In genomic region chr3:68573226-68573624, GRCm38 (mm10) we compare ENCODE assay signal across 8 mouse cellular contexts.
DNase-seq lines count a peak whose midpoint lies in the region; ATAC-seq lines count a peak whose summit lies in the region.
"Had no signal": no experiment of that assay in that cellular context is flagged by ENCODE, and none has a peak within 500 bp of the region (broad histone marks: within the 10 kb centered on the region; RNA-seq: fewer than 3 reads in every experiment).

No protein-coding gene starts in this region.

- H3K27me3 ChIP-seq in neural tube, embryonic 11.5 days (ENCODE audit: control insufficient read depth, insufficient read depth, low read length) = no peaks in the 10 kb centered on the region
- no peaks in the 10 kb centered on the region for H3K27me3 ChIP-seq in forebrain, embryonic 12.5 days
- H3K27me3 ChIP-seq in lung, embryonic 15.5 days = no peaks in the 10 kb centered on the region
- no peaks in the 10 kb centered on the region for H3K27me3 ChIP-seq in stomach, embryonic 16.5 days (ENCODE audit: control insufficient read depth, insufficient read depth, low read length)
- H3K27me3 ChIP-seq: heart, embryonic 13.5 days had no signal

- peak overlapping the region; percentile 33 for H3K4me3 ChIP-seq in neural tube, embryonic 11.5 days (ENCODE audit: low read depth, low read length)
- peak overlapping the region; percentile 48 for H3K4me3 ChIP-seq in forebrain, embryonic 12.5 days (replicated peaks)
- H3K4me3 ChIP-seq in lung, embryonic 15.5 days = no peak overlapping the region
- 0 out of 2 replicates have a peak overlapping the region, but pooled peaks have one; percentile 17 for H3K4me3 ChIP-seq in stomach, embryonic 16.5 days (replicated peaks; ENCODE audit: low read length)

- DNase-seq in neural tube, embryonic 11.5 days (ENCODE audit: low spot score) = no peak
- DNase-seq in neural tube, embryonic 10.5 days (ENCODE audit: extremely low spot score, low spot score) = no peak
- DNase-seq in frontal cortex, postnatal 10 days (ENCODE audit: low spot score in 2 of 2) = no peak

- 60% methylated on average over 3 of the region's 3 CpGs for WGBS in neural tube, embryonic 11.5 days
- 56% methylated on average over 3 of the region's 3 CpGs for WGBS in forebrain, embryonic 12.5 days
- WGBS in lung, embryonic 15.5 days = 45% methylated on average over 3 of the region's 3 CpGs
- WGBS in stomach, embryonic 16.5 days = 68% methylated on average over 3 of the region's 3 CpGs

- peaks cover 15% of the 10 kb centered on the region for H3K4me1 ChIP-seq in neural tube, embryonic 11.5 days (ENCODE audit: control insufficient read depth, insufficient read depth, low read length)
- peaks cover 53% of the 10 kb centered on the region for H3K4me1 ChIP-seq in forebrain, embryonic 12.5 days
- peaks cover 44% of the 10 kb centered on the region for H3K4me1 ChIP-seq in lung, embryonic 15.5 days
- H3K4me1 ChIP-seq in stomach, embryonic 16.5 days (ENCODE audit: control insufficient read depth, insufficient read depth, low read length) = peaks cover 19% of the 10 kb centered on the region

- peak overlapping the region; percentile 51 for H3K4me2 ChIP-seq in neural tube, embryonic 11.5 days (ENCODE audit: low read depth)
- H3K4me2 ChIP-seq in forebrain, embryonic 12.5 days = peak overlapping the region; percentile 66
- H3K4me2 ChIP-seq in lung, embryonic 15.5 days = no peak overlapping the region
- 0 out of 2 replicates have a peak overlapping the region, but pooled peaks have one; percentile 10 for H3K4me2 ChIP-seq in stomach, embryonic 16.5 days (ENCODE audit: low read depth, low read length)

- no peaks in the 10 kb centered on the region for H3K9me3 ChIP-seq in neural tube, embryonic 11.5 days (ENCODE audit: control insufficient read depth, low read length)
- no peaks in the 10 kb centered on the region for H3K9me3 ChIP-seq in forebrain, embryonic 12.5 days
- H3K9me3 ChIP-seq in lung, embryonic 15.5 days = no peaks in the 10 kb centered on the region
- no peaks in the 10 kb centered on the region for H3K9me3 ChIP-seq in stomach, embryonic 16.5 days (replicated peaks; ENCODE audit: control insufficient read depth, low read length)
- H3K9me3 ChIP-seq: heart, embryonic 13.5 days had no signal

- no peak for ATAC-seq in neural tube, embryonic 11.5 days (ENCODE audit: insufficient read depth, low FRiP score, low TSS enrichment)
- ATAC-seq in forebrain, embryonic 12.5 days (ENCODE audit: low FRiP score) = no peak
- 0 out of 2 replicates have a peak, but pooled peaks have one; percentile 35 for ATAC-seq in lung, embryonic 15.5 days (ENCODE audit: borderline replicate concordance, extremely low read depth, low FRiP score, low TSS enrichment)
- no peak for ATAC-seq in stomach, embryonic 16.5 days (ENCODE audit: insufficient read depth, low FRiP score)
- no peak for ATAC-seq in CD4-positive, CD25-positive, alpha-beta regulatory T cell, adult 4 months

- no peaks in the 10 kb centered on the region for H3K36me3 ChIP-seq in neural tube, embryonic 11.5 days (ENCODE audit: control insufficient read depth, insufficient read depth, low read length)
- H3K36me3 ChIP-seq in forebrain, embryonic 12.5 days (replicated peaks) = no peaks in the 10 kb centered on the region
- no peaks in the 10 kb centered on the region for H3K36me3 ChIP-seq in lung, embryonic 15.5 days
- H3K36me3 ChIP-seq in stomach, embryonic 16.5 days (ENCODE audit: control insufficient read depth, insufficient read depth, low read length) = no peaks in the 10 kb centered on the region
- H3K36me3 ChIP-seq: heart, embryonic 13.5 days had no signal

- 0 out of 2 replicates have a peak overlapping the region, but pooled peaks have one; percentile 28 for H3K27ac ChIP-seq in neural tube, embryonic 11.5 days (ENCODE audit: low read depth, low read length)
- H3K27ac ChIP-seq in forebrain, embryonic 12.5 days = peak overlapping the region; percentile 98
- H3K27ac ChIP-seq in lung, embryonic 15.5 days = peak overlapping the region; percentile 63
- H3K27ac ChIP-seq in stomach, embryonic 16.5 days (ENCODE audit: low read length) = no peak overlapping the region

- peak overlapping the region; percentile 2; the same call in 1 of the 2 replicates for H3K9ac ChIP-seq in neural tube, embryonic 11.5 days (ENCODE audit: low read length)
- peak overlapping the region; percentile 68 for H3K9ac ChIP-seq in forebrain, embryonic 12.5 days
- H3K9ac ChIP-seq in lung, embryonic 15.5 days = no peak overlapping the region
- no peak overlapping the region for H3K9ac ChIP-seq in stomach, embryonic 16.5 days (ENCODE audit: low read length)

Comparison
In these comparisons a context has a peak if more than half of its experiments do, and no peak if none do; other contexts are left out.
1. H3K9ac ChIP-seq: peak in neural tube, embryonic 11.5 days (single experiment) and forebrain, embryonic 12.5 days (single experiment); none in lung, embryonic 15.5 days (single experiment) and stomach, embryonic 16.5 days (single experiment).